Mouse (Mus musculus): ENCODE measurements around the gene Mthfr. TPM values are rescaled to one million over a fixed set of nuclear protein-coding genes. Genes with fewer than 3 reads are reported as not detected.

Gene Mthfr
- polyA plus RNA-seq, 1 experiment from 2014 or later = 17.3 TPM

- no peak overlapping the region for H3K9ac ChIP-seq (replicated peaks)
- H3K36me3 ChIP-seq = peaks cover 76% of the 10 kb centered on the region
- no peaks in the 10 kb centered on the region for H3K4me1 ChIP-seq
- ATAC-seq (ENCODE audit: low FRiP score) = no peak
- H3K9me3 ChIP-seq (replicated peaks) = no peaks in the 10 kb centered on the region
- no peak overlapping the region for H3K4me3 ChIP-seq (replicated peaks)
- 90% methylated on average over 7 of the region's 7 CpGs for WGBS
- H3K27ac ChIP-seq (replicated peaks) = no peak overlapping the region
- no peak overlapping the region for H3K4me2 ChIP-seq
- H3K27me3 ChIP-seq (replicated peaks) = no peaks in the 10 kb centered on the region
Observed at GRCm38 (mm10) chr4:148056246-148056645, 17.4 kb downstream of the Mthfr start.

GRCm38 (mm10) chr4:148056801-148057200 is 17.9 kb downstream of the Mthfr start:
- Histone ChIP-seq H3K4me3 (replicated peaks) (no peak overlapping the region), H3K9ac (replicated peaks) (no peak overlapping the region), H3K4me1 (no peaks in the 10 kb centered on the region), H3K9me3 (replicated peaks) (no peaks in the 10 kb centered on the region), H3K36me3 (peaks cover 70% of the 10 kb centered on the region), H3K27ac (replicated peaks) (no peak overlapping the region), H3K27me3 (replicated peaks) (no peaks in the 10 kb centered on the region), H3K4me2 (no peak overlapping the region)
- WGBS = 89% methylated on average over 4 of the region's 4 CpGs
- ATAC-seq (ENCODE audit: low FRiP score) = no peak

DNA sequence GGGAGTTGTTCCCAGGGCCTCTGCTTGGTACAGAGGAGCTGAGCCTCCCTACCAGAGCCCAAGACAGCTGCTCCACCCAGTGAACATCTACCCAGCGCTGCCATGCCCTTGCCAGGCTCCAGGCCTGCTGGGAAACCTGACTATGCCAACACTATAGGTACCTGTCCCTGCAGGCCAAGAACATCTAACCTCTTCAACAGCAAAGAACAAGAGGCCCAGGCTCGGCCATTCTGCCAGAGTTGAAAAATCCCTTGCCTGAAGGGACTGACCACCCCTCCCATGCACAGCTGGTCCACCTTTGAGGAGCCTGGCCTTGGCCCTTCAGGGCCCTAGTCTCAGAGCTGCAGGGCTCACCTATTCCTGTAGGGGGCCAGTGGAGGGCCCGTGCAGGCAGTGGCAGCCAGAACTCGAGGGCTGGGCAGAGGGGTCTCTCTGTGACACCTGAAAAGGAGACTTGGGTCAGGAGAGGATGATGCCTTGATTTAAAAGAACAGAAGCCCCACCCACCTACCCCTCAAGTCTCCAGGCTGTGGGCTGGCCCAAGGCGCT is 18.9 kb downstream of the Mthfr start:
- Histone ChIP-seq H3K4me1 (no peaks in the 10 kb centered on the region), H3K9me3 (replicated peaks) (no peaks in the 10 kb centered on the region), H3K9ac (replicated peaks) (no peak overlapping the region), H3K27ac (replicated peaks) (no peak overlapping the region), H3K4me3 (replicated peaks) (no peak overlapping the region), H3K4me2 (no peak overlapping the region), H3K36me3 (peaks cover 61% of the 10 kb centered on the region), H3K27me3 (replicated peaks) (no peaks in the 10 kb centered on the region)
- no peak for ATAC-seq (ENCODE audit: low FRiP score)
- 74% methylated on average over 5 of the region's 5 CpGs for WGBS

- no peaks in the 10 kb centered on the region for H3K9me3 ChIP-seq (replicated peaks)
- H3K36me3 ChIP-seq = peaks cover 55% of the 10 kb centered on the region
- ATAC-seq (ENCODE audit: low FRiP score) = no peak
- no peaks in the 10 kb centered on the region for H3K4me1 ChIP-seq
- no peaks in the 10 kb centered on the region for H3K27me3 ChIP-seq (replicated peaks)
- H3K4me2 ChIP-seq = no peak overlapping the region
- WGBS = 94% methylated on average over 9 of the region's 9 CpGs
- no peak overlapping the region for H3K4me3 ChIP-seq (replicated peaks)
- no peak overlapping the region for H3K27ac ChIP-seq (replicated peaks)
- no peak overlapping the region for H3K9ac ChIP-seq (replicated peaks)
Observed at GRCm38 (mm10) chr4:148058218-148058819, 19.4 kb downstream of the Mthfr start.

DNA sequence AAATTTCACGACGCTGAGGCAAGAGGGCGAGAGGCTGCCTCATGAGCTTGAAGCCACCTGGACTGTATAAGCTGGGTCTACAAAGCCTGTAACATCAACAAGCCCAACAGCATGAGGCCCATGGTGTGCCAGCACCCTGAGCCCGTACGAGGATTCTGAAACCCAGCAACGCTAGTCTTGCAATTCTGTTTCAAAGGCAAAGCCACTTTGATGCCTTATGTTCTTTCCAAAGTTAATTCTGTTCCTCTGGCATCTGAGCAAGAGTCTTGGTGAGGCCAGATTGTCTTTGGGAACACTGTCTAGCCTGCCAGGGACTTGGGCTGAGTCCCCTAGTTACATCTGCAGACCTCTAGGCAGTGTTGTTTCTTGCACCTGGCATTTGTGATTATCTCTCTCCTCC is 20.1 kb downstream of the Mthfr start:
- 93% methylated on average over 6 of the region's 6 CpGs for WGBS

DNA sequence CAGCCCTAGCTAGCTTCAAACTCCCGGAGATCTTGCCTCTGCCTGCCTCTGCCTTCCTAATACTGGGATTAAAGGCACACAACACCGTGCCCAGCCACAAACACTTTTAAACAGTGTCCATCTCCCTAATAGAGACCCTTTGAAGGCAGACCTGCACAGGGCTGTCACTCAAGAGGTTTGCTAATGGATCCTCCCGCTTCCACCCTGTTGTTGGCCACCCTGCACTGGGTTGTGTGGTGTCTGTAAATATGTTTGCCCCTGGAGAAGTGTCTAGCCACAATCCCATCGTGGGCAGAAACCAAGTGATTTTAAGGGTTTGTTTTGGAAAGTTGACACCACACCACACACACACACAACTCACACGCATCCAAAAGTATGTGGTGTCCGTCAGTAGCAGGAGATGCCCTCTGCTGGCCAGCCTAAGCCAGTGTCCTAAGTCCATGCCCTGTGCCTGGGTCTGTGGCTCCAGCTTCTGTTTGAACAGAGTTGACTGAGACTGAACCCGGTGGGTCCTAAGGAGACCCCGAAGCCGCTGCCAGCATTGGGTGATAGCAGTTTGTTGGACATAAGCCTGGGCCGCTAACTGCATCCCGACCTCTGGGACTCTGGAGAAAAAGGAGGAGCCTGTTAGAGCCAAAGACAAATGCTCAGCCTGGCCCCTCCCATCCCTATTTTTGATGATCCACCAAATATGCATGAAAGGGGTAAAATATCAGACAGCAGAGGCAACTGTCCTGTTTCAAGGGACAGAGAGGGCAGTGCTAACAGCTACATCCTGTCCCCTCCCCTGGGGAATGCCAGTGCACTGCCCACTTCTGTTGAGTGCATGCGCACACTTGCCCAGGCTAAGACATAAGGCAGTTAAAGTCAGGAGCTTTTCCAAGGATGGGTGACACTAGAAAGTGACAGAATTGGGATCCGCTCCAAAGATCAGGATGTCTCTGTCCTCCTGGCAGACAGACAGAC is 21.5 kb downstream of the Mthfr start:
- Histone ChIP-seq H3K9ac (replicated peaks) (no peak overlapping the region), H3K4me2 (no peak overlapping the region), H3K36me3 (peaks cover 36% of the 10 kb centered on the region), H3K4me3 (replicated peaks) (no peak overlapping the region), H3K27ac (replicated peaks) (no peak overlapping the region), H3K4me1 (no peaks in the 10 kb centered on the region), H3K9me3 (replicated peaks) (no peaks in the 10 kb centered on the region), H3K27me3 (replicated peaks) (no peaks in the 10 kb centered on the region)
- WGBS = 58% methylated on average over 13 of the region's 13 CpGs
- ATAC-seq (ENCODE audit: low FRiP score) = no peak

More for the DNA sequence above, 20.1 kb downstream of the Mthfr start:
- no peak for ATAC-seq (ENCODE audit: low FRiP score)
- no peak overlapping the region for H3K9ac ChIP-seq (replicated peaks)
- H3K4me3 ChIP-seq (replicated peaks) = no peak overlapping the region
- peaks cover 49% of the 10 kb centered on the region for H3K36me3 ChIP-seq
- no peak overlapping the region for H3K4me2 ChIP-seq
- no peak overlapping the region for H3K27ac ChIP-seq (replicated peaks)
- H3K9me3 ChIP-seq (replicated peaks) = no peaks in the 10 kb centered on the region
- no peaks in the 10 kb centered on the region for H3K27me3 ChIP-seq (replicated peaks)
- no peaks in the 10 kb centered on the region for H3K4me1 ChIP-seq

- Histone ChIP-seq H3K27ac (replicated peaks) (no peak overlapping the region), H3K4me2 (no peak overlapping the region), H3K9me3 (replicated peaks) (no peaks in the 10 kb centered on the region), H3K9ac (replicated peaks) (no peak overlapping the region), H3K4me1 (no peaks in the 10 kb centered on the region), H3K36me3 (peaks cover 29% of the 10 kb centered on the region), H3K4me3 (replicated peaks) (no peak overlapping the region), H3K27me3 (replicated peaks) (no peaks in the 10 kb centered on the region)
- 91% methylated on average over 9 of the region's 9 CpGs for WGBS
- no peak for ATAC-seq (ENCODE audit: low FRiP score)
Observed at GRCm38 (mm10) chr4:148061086-148061480, 22.2 kb downstream of the Mthfr start.

GRCm38 (mm10) chr4:148065702-148066400 is 27.0 kb downstream of the Mthfr start:
- no peaks in the 10 kb centered on the region for H3K9me3 ChIP-seq (replicated peaks)
- 31% methylated on average over 6 of the region's 6 CpGs for WGBS
- no peak overlapping the region for H3K4me2 ChIP-seq
- no peak for ATAC-seq (ENCODE audit: low FRiP score)
- no peaks in the 10 kb centered on the region for H3K36me3 ChIP-seq
- H3K27ac ChIP-seq (replicated peaks) = no peak overlapping the region
- H3K4me1 ChIP-seq = no peaks in the 10 kb centered on the region
- no peak overlapping the region for H3K9ac ChIP-seq (replicated peaks)
- H3K27me3 ChIP-seq (replicated peaks) = no peaks in the 10 kb centered on the region
- no peak overlapping the region for H3K4me3 ChIP-seq (replicated peaks)

GRCm38 (mm10) chr4:148066401-148066744 is 27.5 kb downstream of the Mthfr start:
- Histone ChIP-seq H3K4me2 (no peak overlapping the region), H3K27ac (replicated peaks) (no peak overlapping the region), H3K4me3 (replicated peaks) (no peak overlapping the region), H3K27me3 (replicated peaks) (no peaks in the 10 kb centered on the region), H3K4me1 (no peaks in the 10 kb centered on the region), H3K9me3 (replicated peaks) (no peaks in the 10 kb centered on the region), H3K9ac (replicated peaks) (no peak overlapping the region), H3K36me3 (no peaks in the 10 kb centered on the region)
- no peak for ATAC-seq (ENCODE audit: low FRiP score)
- 59% methylated on average over 9 of the region's 9 CpGs for WGBS

- Histone ChIP-seq H3K4me2 (no peak overlapping the region), H3K4me1 (no peaks in the 10 kb centered on the region), H3K9me3 (replicated peaks) (no peaks in the 10 kb centered on the region), H3K27me3 (replicated peaks) (no peaks in the 10 kb centered on the region), H3K36me3 (no peaks in the 10 kb centered on the region), H3K4me3 (replicated peaks) (no peak overlapping the region), H3K9ac (replicated peaks) (no peak overlapping the region), H3K27ac (replicated peaks) (no peak overlapping the region)
- WGBS = 89% methylated on average over 8 of the region's 8 CpGs
- no peak for ATAC-seq (ENCODE audit: low FRiP score)
Observed at GRCm38 (mm10) chr4:148067346-148067745, 28.5 kb downstream of the Mthfr start.

DNA sequence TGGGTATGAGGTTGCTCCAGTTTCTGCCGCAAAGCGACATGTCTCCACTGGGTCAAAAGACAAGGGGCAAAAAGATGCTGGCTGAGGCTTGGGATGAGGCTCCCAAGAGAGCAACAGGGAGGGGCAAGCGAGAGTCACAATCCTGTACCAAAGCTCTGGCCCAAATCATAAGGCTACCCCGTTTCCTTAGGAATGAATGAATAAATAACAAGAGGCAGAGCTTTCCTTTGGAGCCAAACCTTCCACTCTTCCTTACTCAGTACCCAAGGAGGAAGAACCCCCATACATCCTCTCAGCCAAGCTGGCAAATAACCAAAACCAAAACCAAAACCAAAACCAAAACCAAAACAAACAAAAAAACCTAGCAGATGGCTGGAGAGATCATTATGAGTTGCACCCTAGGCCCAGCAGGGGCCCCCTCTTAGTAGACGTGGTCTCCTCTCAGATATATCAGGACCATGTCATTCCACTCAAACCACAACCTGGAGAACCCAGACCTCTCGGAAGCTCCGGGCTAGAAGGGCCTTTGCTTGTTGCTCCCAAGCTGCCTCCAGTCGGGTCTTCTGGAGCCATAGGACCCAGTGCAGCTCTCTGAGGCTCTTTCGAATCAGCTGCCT is 30.8 kb downstream of the Mthfr start:
- 90% methylated on average over 9 of the region's 9 CpGs for WGBS
- no peaks in the 10 kb centered on the region for H3K9me3 ChIP-seq (replicated peaks)
- H3K4me3 ChIP-seq (replicated peaks) = no peak overlapping the region
- H3K9ac ChIP-seq (replicated peaks) = no peak overlapping the region
- H3K27ac ChIP-seq (replicated peaks) = no peak overlapping the region
- H3K36me3 ChIP-seq = no peaks in the 10 kb centered on the region
- peaks cover under 1% of the 10 kb centered on the region; the same call in 1 of the 2 replicates for H3K4me1 ChIP-seq
- no peak overlapping the region for H3K4me2 ChIP-seq
- no peaks in the 10 kb centered on the region for H3K27me3 ChIP-seq (replicated peaks)
- ATAC-seq (ENCODE audit: low FRiP score) = no peak
